Mouse (Mus musculus): ENCODE data around the gene Cep41. TPM values are rescaled to one million over a fixed set of nuclear protein-coding genes. Genes with fewer than 3 reads are reported as not detected.
A peak's percentile ranks its signal among the peaks of the same experiment; 100 is the strongest.

The Cep41 gene
- polyA plus RNA-seq, 1 experiment from 2014 or later: 17.3 TPM

GRCm38 (mm10) chr6:30617020-30617958 lies 76.3 kb downstream of the Cep41 start:
- Histone ChIP-seq H3K4me2 (replicated peaks) (peak overlapping the region; percentile 57), H3K9me3 (no peaks in the 10 kb centered on the region), H3K27ac (replicated peaks) (peak overlapping the region; percentile 90), H3K4me1 (peaks cover 44% of the 10 kb centered on the region), H3K4me3 (peak overlapping the region; percentile 35), H3K27me3 (no peaks in the 10 kb centered on the region), H3K36me3 (no peaks in the 10 kb centered on the region), H3K9ac (replicated peaks) (peak overlapping the region; percentile 44; the same call in 1 of the 2 replicates)
- ATAC-seq (replicated peaks): peak; percentile 3; the same call in 1 of the 2 replicates
- WGBS: 5% methylated on average over 13 of the region's 13 CpGs

- Histone ChIP-seq H3K36me3 (no peaks in the 10 kb centered on the region), H3K4me2 (replicated peaks) (no peak overlapping the region), H3K27ac (replicated peaks) (peak overlapping the region; percentile 90), H3K4me3 (no peak overlapping the region), H3K27me3 (no peaks in the 10 kb centered on the region), H3K9me3 (no peaks in the 10 kb centered on the region), H3K9ac (replicated peaks) (no peak overlapping the region), H3K4me1 (peaks cover 44% of the 10 kb centered on the region)
- 3% methylated on average over 8 of the region's 8 CpGs for WGBS
- ATAC-seq (replicated peaks): no peak
Observed at GRCm38 (mm10) chr6:30616491-30616941, 77.0 kb downstream of the Cep41 start.

GRCm38 (mm10) chr6:30615741-30616140 lies 77.8 kb downstream of the Cep41 start:
- H3K36me3 ChIP-seq: no peaks in the 10 kb centered on the region
- peaks cover 46% of the 10 kb centered on the region for H3K4me1 ChIP-seq
- no peak overlapping the region for H3K4me3 ChIP-seq
- peak overlapping the region; percentile 90 for H3K27ac ChIP-seq (replicated peaks)
- ATAC-seq (replicated peaks): no peak
- 22% methylated on average over 4 of the region's 4 CpGs for WGBS
- no peak overlapping the region for H3K9ac ChIP-seq (replicated peaks)
- H3K4me2 ChIP-seq (replicated peaks): no peak overlapping the region
- H3K9me3 ChIP-seq: no peaks in the 10 kb centered on the region
- no peaks in the 10 kb centered on the region for H3K27me3 ChIP-seq

GRCm38 (mm10) chr6:30614251-30614650 lies 79.3 kb downstream of the Cep41 start:
- 0 out of 2 replicates have a peak overlapping the region, but pooled peaks have one; percentile 2 for H3K27ac ChIP-seq (replicated peaks)
- ATAC-seq (replicated peaks): no peak
- H3K9me3 ChIP-seq: no peaks in the 10 kb centered on the region
- no peak overlapping the region for H3K4me3 ChIP-seq
- H3K9ac ChIP-seq (replicated peaks): no peak overlapping the region
- no peaks in the 10 kb centered on the region for H3K27me3 ChIP-seq
- WGBS: 47% methylated on average over 6 of the region's 6 CpGs
- no peaks in the 10 kb centered on the region for H3K36me3 ChIP-seq
- no peak overlapping the region for H3K4me2 ChIP-seq (replicated peaks)
- peaks cover 48% of the 10 kb centered on the region for H3K4me1 ChIP-seq

- WGBS: 21% methylated on average over 5 of the region's 5 CpGs
- H3K9me3 ChIP-seq: no peaks in the 10 kb centered on the region
- no peak overlapping the region for H3K4me3 ChIP-seq
- H3K36me3 ChIP-seq: no peaks in the 10 kb centered on the region
- no peak overlapping the region for H3K9ac ChIP-seq (replicated peaks)
- no peak overlapping the region for H3K4me2 ChIP-seq (replicated peaks)
- H3K27ac ChIP-seq (replicated peaks): no peak overlapping the region
- ATAC-seq (replicated peaks): no peak
- no peaks in the 10 kb centered on the region for H3K27me3 ChIP-seq
- peaks cover 20% of the 10 kb centered on the region for H3K4me1 ChIP-seq
Observed at GRCm38 (mm10) chr6:30611212-30611611, 82.3 kb downstream of the Cep41 start.

- WGBS: 57% methylated on average over 7 of the region's 7 CpGs
- Histone ChIP-seq H3K27ac (replicated peaks) (no peak within 1 kb of the TSS), H3K4me3 (no peak within 1 kb of the TSS), H3K9ac (replicated peaks) (no peak within 1 kb of the TSS), H3K9me3 (no peaks in the 10 kb centered on the region), H3K36me3 (no peaks in the 10 kb centered on the region), H3K27me3 (no peaks in the 10 kb centered on the region), H3K4me2 (replicated peaks) (no peak within 1 kb of the TSS), H3K4me1 (peaks cover 16% of the 10 kb centered on the region)
- no peak for ATAC-seq (replicated peaks)
Observed at GRCm38 (mm10) chr6:30610710-30611109, 82.8 kb downstream of the Cep41 start, which contains the start of gene Cpa5. Cpa5 (plus strand) TSS chr6:30611010.

- 88% methylated on average over 5 of the region's 5 CpGs for WGBS
Observed at GRCm38 (mm10) chr6:30605672-30606071, 87.9 kb downstream of the Cep41 start.

GRCm38 (mm10) chr6:30605111-30605510 lies 88.4 kb downstream of the Cep41 start:
- no peaks in the 10 kb centered on the region for H3K27me3 ChIP-seq
- no peak overlapping the region for H3K4me3 ChIP-seq
- ATAC-seq (replicated peaks): no peak
- H3K4me2 ChIP-seq (replicated peaks): no peak overlapping the region
- H3K27ac ChIP-seq (replicated peaks): no peak overlapping the region
- no peak overlapping the region for H3K9ac ChIP-seq (replicated peaks)
- 90% methylated on average over 4 of the region's 4 CpGs for WGBS
- no peaks in the 10 kb centered on the region for H3K4me1 ChIP-seq
- H3K36me3 ChIP-seq: no peaks in the 10 kb centered on the region
- H3K9me3 ChIP-seq: no peaks in the 10 kb centered on the region

More at GRCm38 (mm10) chr6:30605672-30606071, 87.9 kb downstream of the Cep41 start:
- H3K27me3 ChIP-seq: no peaks in the 10 kb centered on the region
- no peak overlapping the region for H3K4me2 ChIP-seq (replicated peaks)
- no peak overlapping the region for H3K27ac ChIP-seq (replicated peaks)
- no peak overlapping the region for H3K9ac ChIP-seq (replicated peaks)
- H3K9me3 ChIP-seq: no peaks in the 10 kb centered on the region
- 0 out of 2 replicates have a peak, but pooled peaks cover 2% of the 10 kb centered on the region for H3K4me1 ChIP-seq
- ATAC-seq (replicated peaks): no peak
- no peaks in the 10 kb centered on the region for H3K36me3 ChIP-seq
- no peak overlapping the region for H3K4me3 ChIP-seq

GRCm38 (mm10) chr6:30604342-30604867 lies 89.1 kb downstream of the Cep41 start:
- Histone ChIP-seq H3K9ac (replicated peaks) (no peak overlapping the region), H3K4me2 (replicated peaks) (no peak overlapping the region), H3K9me3 (no peaks in the 10 kb centered on the region), H3K27ac (replicated peaks) (no peak overlapping the region), H3K27me3 (no peaks in the 10 kb centered on the region), H3K4me1 (no peaks in the 10 kb centered on the region), H3K36me3 (no peaks in the 10 kb centered on the region), H3K4me3 (no peak overlapping the region)
- no peak for ATAC-seq (replicated peaks)
- 76% methylated on average over 7 of the region's 7 CpGs for WGBS

MicroRNAs encoded within 50 kb of the gene (microRNA counts, 519-probe panel; counts per million panel counts)
- 2,813 counts per million, percentile 66 among the panel's probes with 10 or more counts for microRNA mmu-miR-335-3p
- microRNA mmu-miR-335-5p: 4,220 counts per million, percentile 94 among the panel's probes with 10 or more counts

Small RNAs within 50 kb of the gene (microRNA-seq; reads per million reads assigned to microRNA genes)
- gene Mir335: 35,923 reads per million, percentile 99 among the genes with 10 or more reads in this experiment

Other genes with a start within 250 kb of the Cep41 start
- 32.6 and 34.1 TPM in 2 replicates for gene Tmem209, start 184.0 kb downstream of the Cep41 start, polyA plus RNA-seq (2015; fragmentation: Nextera tagmentation; extraction: Ambion mirVana)
- 0.14 TPM in 1 of 2 replicates, not detected in the other for gene Ssmem1, start 183.9 kb downstream of the Cep41 start, polyA plus RNA-seq (2015; fragmentation: Nextera tagmentation; extraction: Ambion mirVana)
- 4.7 and 5.3 TPM in 2 replicates for gene Cpa2, start 152.2 kb downstream of the Cep41 start, polyA plus RNA-seq (2015; fragmentation: Nextera tagmentation; extraction: Ambion mirVana)
- gene Cpa4, start 125.4 kb downstream of the Cep41 start, polyA plus RNA-seq (2015; fragmentation: Nextera tagmentation; extraction: Ambion mirVana): 1.9 and 2.0 TPM in 2 replicates
- 0.13 TPM in 1 of 2 replicates, not detected in the other for gene Cpa5, start 82.7 kb downstream of the Cep41 start, polyA plus RNA-seq (2015; fragmentation: Nextera tagmentation; extraction: Ambion mirVana)
- gene Cpa1, start 54.5 kb downstream of the Cep41 start, polyA plus RNA-seq (2015; fragmentation: Nextera tagmentation; extraction: Ambion mirVana): 0.48 and 0.61 TPM in 2 replicates
- 313 and 315 TPM in 2 replicates for gene Mest, start 29.8 kb upstream of the Cep41 start, polyA plus RNA-seq (2015; fragmentation: Nextera tagmentation; extraction: Ambion mirVana)
- 25.6 and 27.2 TPM in 2 replicates for gene Copg2, start 203.0 kb upstream of the Cep41 start, polyA plus RNA-seq (2015; fragmentation: Nextera tagmentation; extraction: Ambion mirVana)
- gene Tsga13, start 221.8 kb upstream of the Cep41 start, polyA plus RNA-seq (2015; fragmentation: Nextera tagmentation; extraction: Ambion mirVana): 0.23 and 0.51 TPM in 2 replicates

Data from forebrain, embryonic 15.5 days (tissue).